Mouse (Mus musculus) right cerebral cortex, postnatal 14 days (tissue): ENCODE data around the gene Lctl.
"Not testable (repeated sequence)": the region's sequence is repeated elsewhere in the genome, so short reads cannot be mapped to it uniquely, and the experiment has no call there.

Source experiments
- DNase-seq: peaks from one replicate; pipeline ENCODE4 v3.0.0; 2022

The Lctl gene

DNA sequence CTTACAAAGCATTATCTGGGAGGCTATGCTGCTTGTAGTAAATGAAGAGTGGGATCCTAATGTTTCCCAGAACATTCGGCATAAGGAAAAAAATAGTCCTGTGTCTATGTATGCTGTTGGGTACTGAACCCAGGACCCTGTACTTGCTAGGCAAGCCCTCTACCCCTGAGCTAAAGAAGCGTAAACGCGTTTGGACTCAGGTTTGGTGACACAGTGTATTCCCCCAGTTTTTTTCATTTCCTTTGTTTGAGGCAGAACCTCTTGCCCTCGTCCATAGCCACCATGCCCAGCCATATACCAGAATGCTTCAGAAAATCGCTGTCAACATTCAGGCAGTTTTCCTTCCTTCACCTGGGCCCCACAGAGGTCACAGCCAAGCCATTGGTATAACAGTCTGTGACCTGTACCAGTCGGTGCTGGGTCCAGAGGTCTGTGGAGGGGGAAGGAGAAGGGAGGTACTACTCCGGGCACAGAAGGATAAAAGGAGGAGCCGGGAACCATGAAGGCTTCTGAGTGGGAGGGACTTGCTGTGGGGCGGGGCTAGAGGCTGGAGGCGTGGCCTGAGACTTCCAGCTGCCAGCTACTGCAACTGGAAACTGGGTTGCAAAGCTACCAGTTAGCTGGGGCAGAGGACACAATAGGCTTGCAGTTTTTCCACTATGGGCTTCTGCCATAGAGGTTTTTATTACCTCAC, 3.8 kb downstream of the Lctl start:
- DNase-seq: no peak

DNA sequence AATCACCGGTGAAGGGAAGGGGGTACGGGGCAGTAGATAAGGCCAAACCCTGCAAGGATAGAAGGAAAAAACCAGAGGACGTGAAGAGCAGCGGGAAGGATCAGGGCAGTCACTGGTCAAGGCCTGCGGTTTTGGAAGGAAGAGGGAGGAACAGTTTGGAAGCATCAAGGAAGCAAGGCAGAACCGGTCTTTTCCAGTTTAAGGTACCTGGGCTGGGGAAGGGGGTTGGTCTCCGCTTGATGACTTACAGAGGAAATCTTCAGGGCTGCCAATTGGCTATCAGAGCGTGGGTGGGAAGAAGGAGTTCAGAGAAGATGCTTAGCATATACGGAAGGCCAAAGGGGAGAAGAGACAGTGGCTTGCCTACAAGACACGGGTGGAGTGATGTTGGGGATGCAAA, 5.7 kb downstream of the Lctl start:
- no peak for DNase-seq

DNA sequence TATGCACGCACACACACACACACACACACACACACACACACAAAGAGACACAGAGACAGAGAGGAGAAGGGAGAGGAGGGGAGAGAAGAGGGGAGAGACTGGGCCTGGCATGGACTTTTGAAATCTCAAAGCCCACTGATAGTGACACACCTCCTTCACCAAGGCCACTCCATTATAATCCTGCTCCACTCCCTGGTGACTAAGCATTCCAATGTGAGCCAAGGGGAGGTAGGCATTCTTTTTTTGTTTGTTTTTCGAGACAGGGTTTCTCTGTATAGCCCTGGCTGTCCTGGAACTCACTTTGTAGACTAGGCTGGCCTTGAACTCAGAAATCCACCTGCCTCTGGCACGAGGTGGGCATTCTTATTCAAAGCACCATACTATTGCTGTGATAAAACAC, 7.9 kb downstream of the Lctl start:
- not testable (repeated sequence) for DNase-seq

DNA sequence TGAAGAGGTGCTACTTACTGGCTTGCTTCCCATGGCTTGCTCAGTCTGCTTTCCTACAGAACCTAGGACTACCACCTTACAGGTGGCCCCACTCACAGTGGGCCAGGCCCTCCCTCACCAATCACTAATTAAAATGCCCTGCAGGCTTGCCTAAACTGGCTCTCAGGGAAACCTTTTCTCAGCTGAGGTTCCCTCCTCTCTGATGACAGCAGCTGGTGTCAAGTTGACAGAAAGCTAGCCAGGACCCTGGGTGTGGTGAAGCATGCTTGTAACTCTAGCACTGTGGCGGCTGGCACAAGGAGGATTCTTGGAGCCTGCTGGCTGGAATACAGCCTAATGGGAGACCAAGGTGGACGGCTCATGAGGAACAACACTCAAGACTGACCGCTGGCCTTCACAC, 8.4 kb downstream of the Lctl start:
- no peak for DNase-seq

DNA sequence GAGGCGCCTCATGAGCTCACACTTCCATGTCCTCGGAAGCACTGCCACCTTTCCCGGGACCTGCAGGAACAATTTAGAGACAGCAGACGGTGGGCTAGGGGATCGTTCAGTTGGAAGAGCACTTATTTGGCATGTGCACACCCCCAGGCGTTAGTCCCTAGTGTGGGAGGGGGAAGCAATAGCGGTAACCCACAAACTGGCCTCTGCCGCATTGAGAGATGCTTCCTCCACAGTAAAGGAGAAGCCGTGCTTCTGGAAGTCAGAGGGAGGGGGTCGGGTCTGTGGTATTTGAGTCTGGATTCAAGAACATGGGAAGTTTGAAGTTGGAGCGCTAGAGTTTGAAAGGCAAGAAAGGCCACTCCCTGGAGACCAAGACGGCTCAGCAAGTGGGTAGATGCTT, 9.2 kb downstream of the Lctl start:
- no peak for DNase-seq

DNA sequence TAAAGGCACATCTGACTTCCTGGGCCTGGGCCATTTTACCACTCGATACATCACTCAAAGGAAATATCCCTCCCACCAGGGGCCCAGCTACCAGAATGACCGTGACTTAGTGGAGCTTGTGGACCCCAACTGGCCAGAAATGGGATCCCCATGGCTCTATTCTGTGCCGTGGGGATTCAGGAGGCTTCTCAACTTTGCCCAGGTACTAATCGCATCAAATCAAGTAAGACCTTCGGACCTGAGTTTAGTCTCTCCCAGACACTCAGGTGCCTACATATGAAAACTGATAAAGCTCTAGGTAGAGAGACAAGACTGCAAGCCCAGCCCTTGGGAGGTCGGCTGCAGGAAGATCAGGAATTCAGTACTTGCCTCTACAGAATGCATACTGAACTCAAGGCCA, 14.7 kb downstream of the Lctl start:
- DNase-seq: no peak

DNA sequence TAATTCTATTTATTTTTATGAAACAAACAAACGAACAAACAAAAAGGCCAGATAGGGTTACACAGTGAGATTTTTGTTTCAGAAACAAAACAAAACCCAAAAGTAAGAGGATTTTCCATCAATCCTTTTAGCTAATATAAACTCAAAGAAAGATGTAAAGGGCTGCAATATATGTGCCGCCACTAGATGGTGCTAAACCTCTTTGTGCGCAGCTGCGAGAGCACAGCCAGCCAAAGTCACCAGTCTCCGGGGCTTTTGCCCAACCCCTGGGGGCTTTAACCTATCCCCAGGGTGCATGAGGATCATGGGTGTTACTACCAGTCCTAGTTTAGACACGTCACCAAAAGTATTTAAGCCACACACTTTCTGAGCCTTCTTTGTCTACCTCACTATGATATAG, 21.9 kb downstream of the Lctl start:
- peak; percentile 56 for DNase-seq

DNA sequence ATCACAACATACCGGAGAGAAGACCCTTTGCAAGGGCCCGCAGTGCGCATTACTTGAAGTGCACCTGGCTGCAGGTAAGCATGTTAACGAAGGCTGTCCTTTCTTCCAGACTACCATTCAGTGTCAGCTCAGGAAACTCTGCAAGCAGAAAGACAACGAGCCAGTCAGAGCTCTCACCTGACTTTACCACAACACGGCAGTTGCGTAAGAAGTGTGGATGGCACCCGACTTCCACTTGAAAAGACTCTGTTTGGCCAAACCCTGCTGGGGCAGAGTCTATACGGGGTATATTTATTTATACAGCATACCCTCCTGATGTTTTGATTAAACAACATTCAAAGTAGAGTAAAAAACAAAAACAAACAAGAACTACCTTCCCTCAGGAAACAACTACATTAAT, 22.9 kb downstream of the Lctl start:
- no peak for DNase-seq

DNA sequence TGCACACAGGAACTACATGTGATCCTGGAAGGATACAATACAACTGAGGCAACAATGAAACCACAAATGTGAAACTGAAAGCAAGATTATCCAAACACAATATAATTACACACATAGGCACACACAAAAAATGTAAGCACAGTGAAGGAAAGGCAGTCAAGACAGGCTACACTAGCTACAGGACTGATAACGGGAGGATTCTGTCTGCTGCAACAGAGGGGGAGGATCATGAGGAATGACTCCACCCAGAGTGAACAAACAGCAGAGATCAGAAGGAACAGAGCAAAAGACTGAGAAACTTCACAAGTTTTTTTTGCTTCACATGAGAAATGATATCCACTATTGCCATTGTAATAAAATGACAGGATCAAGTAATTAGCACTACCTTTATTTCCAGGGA, 39.7 kb downstream of the Lctl start:
- no peak for DNase-seq

DNA sequence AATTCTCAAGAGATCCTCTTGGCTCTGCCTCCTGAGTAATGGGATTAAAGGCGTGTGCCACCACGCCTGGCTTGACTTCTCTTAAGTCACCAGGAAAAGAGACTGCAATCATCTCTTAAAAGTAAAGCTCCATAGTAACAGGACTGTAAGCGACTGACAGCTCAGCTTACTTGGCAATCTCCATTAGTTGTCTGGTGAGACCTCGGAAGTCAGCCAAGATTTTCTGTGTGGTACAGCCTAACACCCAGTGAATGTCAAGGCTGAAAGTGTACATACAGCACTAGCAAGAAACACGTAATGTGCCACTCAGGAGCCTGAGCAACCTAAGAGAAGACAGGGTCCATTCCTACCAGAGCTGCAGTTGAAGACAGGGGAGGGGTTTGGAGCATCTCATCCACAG, 43.5 kb downstream of the Lctl start:
- no peak for DNase-seq

DNA sequence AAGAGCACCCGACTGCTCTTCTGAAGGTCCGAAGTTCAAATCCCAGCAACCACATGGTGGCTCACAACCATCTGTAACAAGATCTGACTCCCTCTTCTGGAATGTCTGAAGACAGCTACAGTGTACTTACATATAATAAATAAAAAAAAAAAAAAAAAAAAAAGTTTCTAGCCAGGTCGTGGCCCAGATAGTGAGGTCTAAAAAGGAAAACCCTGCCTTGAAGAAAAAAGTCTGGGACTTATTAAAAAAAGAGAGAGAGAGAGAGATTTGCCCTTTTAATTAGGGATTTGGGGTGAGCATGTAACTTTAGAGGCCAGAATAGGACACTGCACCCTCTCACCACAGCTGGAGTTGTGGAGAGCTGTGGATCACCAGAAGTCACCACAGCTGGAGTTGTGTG, 53.0 kb downstream of the Lctl start:
- DNase-seq: not testable (repeated sequence)

DNA sequence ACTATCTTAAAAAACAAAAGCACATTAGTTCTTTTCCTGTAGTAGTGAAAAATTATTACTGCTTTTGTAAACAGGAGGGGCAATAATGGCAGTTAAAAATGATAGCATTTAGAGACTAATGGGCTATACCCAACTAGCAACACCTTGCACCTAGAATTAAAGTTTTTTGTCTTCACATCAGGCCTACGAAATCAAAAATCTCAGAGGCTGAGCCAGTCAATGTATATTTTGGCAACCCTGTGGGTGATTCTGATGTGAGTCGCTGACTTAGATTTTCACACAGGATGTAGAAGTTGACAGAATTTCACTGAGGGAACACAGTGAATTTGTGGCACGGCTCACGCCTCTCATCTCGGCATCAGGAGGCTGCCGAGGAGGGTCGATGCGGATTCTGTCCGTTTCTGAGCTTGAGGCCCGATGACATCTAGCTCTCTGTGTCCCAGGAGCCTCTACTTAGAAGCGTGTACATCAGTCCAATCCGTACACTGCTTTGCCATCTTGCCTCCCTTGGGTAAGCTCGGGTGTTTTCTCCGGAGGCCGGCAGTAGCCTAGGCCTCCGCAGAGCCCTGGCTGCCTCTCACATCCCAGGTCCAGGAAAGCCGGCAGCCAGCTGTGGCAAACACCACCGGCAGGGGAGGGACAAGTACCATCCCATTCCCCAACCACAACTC, 55.3 kb downstream of the Lctl start:
- no peak for DNase-seq

DNA sequence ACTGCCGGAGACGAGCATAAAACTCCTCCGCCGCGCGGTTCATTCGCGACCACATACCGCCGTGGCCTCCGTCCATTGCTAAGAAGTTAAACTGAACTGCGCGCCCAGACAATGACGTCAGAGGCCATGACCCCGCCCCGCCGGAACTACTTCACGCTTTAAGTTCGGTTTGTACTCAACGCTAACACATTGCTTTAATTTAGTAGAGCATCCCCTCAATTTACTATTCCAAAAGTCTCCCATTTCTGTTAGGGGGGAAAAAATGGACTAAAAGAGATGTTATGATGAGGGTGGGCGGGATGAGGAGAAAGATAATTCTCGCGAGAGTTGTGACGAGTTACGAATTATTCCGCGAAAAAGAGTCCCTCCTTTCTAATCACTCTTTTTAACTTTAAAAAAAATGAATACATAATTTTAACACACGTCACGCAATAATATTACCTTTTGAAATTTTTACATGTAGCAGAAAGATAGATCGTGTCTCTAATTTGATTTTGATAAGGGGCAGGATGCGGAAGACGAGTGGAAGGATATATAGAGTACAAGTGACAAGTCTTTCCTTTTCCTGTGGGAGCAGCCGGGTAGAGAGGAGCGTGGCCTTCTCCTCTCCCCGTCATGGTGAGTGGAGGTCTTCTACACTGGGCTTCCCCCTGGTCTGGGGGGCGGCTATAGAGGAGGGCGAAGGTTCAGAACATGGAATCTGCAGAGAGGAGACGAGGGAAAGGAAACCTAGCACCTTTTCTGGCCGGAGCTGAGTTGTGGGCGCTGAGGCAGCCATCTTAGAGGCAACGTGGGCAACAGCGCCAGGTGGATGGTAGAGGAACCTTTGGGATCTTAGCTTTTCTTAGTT, 56.1 kb downstream of the Lctl start, which contains the start of the genes Zwilch and Rpl4:
Gene Zwilch, minus strand, starts transcription at position 289 of the 850 bp plus-strand sequence.
Gene Rpl4, plus strand, starts transcription at position 560 of the 850 bp plus-strand sequence.
- peak; percentile 83 for DNase-seq

DNA sequence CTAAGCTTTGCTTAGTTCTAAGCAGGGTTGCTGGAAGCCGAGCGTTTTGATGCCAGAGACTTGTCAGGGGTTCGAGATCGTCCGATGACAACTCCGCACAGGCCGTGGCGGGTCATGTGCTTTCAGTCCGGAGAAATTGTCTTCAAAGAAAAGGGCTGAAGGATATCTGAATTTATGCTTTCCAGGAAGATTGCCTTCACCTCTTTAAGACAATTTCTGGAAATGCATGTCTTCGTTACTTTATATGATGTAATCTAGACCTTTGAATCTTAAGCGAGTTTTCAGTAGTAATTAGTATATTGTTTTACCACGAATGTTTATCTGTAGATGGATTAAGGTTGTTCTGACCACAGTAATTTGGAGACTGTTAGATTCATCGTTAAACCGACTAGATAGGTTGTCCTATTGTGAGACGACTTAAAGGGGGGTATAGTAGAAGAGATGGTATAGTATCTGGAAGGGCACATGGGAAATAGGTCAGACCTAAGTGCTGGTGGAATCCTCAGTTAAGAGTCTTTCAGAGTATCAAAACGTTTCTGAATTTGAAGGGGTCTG, 56.8 kb downstream of the Lctl start:
- no peak for DNase-seq

DNA sequence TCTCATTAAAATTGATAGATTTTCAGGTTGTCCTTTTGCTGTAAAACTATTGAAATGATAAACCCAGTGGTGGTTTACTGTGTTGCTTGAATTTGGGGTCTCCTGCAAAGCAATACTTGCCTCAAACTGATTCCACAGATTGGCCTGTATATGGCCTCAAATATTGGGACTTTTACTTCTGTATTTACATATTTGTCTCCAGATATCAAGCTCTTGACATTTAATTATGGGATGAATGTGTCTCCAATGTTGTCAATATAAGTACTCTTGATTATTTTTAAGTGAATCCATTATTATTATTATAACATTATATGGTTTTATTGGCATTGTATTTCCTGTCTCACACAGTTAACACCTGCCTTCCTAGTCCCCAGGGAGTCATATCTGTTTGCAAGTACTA, 57.4 kb downstream of the Lctl start:
- no peak for DNase-seq

DNA sequence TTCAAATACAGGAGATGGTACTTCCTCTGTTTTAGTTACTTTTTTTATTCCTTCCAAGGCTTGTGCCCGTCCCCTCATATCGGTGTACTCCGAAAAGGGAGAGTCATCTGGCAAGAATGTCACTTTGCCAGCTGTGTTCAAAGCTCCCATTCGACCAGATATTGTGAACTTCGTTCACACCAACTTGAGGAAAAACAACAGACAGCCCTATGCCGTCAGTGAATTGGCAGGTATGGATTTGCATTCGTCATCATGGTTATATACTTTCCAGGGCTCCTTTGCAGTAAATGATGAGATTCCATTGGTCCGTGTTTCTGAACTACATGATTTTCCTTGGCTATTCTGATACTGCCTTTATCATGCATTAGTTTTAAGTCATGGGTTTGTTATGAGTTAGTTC, 57.8 kb downstream of the Lctl start:
- no peak for DNase-seq

DNA sequence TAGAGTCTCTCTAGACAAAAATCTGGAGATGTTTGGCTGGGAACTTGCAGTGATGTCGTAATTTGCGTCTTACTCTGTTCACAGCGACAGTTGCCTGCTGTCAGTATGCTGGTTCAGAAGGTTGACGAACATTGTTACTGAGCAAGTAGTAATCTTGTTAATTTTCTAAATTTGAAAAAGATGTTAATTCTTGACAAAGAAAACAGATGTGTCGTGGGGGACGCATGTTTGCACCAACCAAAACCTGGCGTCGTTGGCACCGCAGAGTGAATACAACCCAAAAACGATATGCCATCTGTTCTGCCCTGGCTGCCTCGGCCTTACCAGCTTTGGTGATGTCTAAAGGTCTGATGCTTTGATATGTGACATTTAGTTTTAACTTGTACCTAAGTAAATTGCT, 58.4 kb downstream of the Lctl start:
- no peak for DNase-seq

DNA sequence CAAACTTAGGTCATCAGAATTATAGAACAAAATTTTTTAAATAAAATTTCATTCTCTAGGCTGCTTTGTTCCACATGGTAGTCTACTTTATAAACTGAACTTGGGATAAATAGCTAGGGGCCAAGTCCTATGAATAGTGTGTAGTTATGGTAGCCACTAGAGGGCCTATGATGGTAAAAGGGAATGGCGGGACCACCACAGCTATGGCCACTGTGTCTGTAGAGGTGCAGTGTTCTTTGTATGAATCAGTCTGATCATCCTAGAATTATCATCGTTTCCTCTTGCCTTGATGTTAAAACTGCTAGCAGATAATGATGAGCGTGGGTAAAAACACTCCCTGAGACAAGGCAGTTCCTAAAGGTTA, 61.6 kb downstream of the Lctl start:
- no peak for DNase-seq

DNA sequence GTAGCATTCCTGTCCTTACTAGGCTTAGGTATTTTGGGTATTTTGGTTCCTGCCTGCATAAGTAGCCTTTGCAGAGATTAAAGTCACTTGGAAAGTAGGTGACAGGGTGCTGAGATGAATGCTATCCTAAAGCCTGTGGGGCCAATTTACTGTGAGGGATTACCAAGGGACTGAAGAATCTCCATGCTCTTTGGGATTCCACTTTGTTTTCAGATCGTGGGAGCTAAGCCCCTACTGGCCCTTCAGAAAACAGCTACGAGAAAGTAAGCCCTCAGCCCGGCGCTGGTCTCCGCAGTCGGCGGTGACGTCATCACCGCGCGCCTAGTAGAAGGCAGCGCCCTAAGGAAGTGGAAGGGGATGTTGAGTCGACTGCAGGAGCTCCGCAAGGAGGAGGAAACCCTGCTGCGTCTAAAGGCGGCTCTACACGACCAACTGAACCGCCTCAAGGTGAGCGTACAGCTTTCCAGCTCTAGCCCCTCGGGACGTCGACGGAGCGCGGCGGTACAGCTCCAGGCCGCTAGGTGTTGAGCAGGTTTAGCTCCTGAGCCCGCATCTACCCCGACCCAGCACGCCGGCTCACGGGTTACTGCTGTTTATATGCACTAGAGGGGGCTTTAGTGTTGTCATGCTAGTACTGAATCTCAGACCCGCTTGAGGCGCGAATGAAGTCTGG, 62.2 kb downstream of the Lctl start, which contains the start of gene Snapc5:
Gene Snapc5, plus strand, starts transcription at position 301 of the 673 bp plus-strand sequence.
- peak; percentile 91 for DNase-seq

DNA sequence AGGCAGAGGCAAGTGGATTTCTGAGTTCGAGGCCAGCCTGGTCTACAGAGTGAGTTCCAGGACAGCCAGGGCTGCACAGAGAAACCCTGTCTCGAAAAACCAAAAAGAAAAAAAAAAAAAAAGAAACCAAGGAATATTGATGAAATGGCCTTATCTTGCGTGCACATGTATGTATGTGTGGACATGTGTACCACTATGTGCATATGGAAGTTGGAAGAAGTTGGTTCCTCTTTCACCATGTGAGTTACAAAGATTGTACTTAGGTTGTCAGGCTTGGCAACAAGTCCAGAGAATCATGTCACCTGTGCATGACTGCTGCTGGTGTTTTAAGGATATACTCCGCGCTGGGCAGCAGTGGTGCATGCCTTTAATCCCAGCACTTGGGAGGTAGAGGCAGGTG, 66.3 kb downstream of the Lctl start:
- not testable (repeated sequence) for DNase-seq

DNA sequence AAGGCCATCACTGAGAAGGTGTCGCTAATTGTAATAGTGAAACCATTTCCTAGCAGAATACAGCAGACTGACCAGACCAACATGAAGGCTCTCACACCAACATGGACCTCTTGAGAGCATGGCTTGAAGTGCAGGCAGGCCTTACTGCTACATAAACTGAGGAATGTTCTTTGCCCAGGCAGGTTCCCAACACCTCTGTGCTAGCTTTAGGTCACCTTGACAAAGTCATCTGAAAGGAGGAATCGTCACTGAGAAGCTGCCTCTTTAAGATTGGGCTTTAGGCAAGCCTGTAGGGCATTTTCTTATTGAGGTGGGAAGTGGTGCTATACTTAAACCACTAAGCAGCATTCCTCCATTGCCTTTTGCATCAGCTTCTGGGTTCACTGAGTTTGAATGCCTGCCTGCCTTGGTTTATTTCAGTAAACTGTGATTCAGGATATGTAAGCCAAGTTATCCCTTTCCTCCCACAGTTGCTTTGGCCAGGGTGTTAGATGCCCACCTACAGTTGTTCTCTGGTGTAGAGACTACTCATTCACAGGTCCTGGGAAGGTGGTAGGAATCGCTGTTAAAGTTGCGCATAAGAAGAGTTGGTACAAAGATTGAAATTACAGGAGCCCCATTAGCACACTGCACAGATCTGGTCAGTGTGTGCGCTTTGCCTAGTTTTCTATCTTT, 67.4 kb downstream of the Lctl start:
- no peak for DNase-seq
